Mouse (Mus musculus): ENCODE measurements at regions not wholly inside any gene's neighbourhood (a gene's known extent, or its start where the extent isn't known, plus 50 kb on each side); places are given as distances from the start of the nearest gene placed in this dataset.
"Not testable (repeated sequence)": the region's sequence is repeated elsewhere in the genome, so short reads cannot be mapped to it uniquely, and the experiment has no call there.

DNA sequence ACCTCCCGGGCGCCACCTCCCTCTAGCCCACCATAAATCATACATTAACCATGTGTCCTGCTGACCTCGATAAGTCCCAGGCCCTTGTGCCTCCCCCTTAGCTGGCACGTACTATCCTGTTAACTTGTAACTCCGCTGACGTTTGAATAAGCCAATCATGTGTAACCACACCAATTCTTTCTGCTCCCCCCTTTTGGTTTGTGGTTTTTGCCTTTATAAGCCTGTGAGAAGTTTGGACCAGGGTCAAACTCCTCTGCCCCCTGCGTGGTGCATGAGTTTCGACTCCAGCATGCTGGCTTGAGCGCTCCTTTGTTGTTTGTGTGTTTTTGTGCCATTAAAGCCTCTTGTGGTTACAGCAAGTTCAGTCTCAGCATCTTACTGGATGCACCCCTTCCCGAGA is 138.4 kb upstream of the Samt2 start:
- in situ Hi-C loops (cut with MboI; ENCODE audit: low pct_unique_long_range_greater_than_20kb in 1 of 2, low sequenced_read_pairs in 2 of 2, unreplicated experiment in 1 of 2), result not testable (repeated sequence)

DNA sequence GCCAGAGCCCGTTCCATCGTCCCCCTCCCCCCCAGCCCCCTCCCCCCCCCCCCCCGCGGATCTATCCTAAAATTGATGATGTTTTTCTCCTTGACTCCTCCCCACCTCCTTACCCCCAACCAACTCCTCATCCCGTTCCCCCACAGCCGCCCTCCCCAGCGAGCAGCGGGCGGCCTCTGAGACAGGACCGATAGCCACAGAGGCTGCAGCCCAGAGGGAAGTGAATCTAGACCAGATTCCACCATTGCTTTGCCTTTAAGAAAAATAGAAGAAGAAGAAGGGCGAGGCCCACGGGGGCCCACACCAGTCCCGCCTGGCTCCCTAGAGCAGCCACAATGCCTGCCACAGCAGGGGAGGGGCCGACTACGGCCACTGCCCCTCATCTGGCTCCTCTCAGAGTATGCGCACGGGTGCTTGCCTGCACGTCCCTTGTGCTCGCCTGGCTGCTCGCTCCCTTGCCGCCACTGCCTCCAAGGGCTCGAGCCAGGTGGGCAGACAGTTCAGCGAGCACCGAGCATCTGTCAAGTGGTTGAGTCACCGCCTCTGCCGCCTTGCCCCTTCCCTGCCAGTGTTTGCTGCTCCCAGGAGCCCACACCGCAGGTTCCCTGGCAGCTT is 134.6 kb upstream of the Samt2 start:
- in situ Hi-C loops (cut with MboI; ENCODE audit: low pct_unique_long_range_greater_than_20kb in 1 of 2, low sequenced_read_pairs in 2 of 2, unreplicated experiment in 1 of 2), result no loop called here

DNA sequence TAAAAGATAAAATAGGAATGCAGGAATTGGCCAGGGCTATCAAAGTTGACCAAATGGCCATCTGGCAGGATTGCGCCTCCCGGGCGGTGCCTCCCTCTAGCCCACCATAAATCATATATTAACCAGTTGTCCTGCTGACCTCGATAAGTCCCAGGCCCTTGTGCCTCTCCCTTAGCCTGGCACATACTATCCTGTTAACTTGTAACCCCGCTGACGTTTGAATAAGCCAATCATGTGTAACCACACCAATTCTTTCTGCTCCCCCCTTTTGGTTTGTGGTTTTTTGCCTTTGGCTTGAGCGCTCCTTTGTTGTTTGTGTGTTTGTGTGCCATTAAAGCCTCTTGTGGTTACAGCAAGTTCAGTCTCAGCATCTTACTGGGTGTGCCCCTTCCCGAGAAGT is 133.4 kb upstream of the Samt2 start:
- in situ Hi-C loops (cut with MboI; ENCODE audit: low pct_unique_long_range_greater_than_20kb in 1 of 2, low sequenced_read_pairs in 2 of 2, unreplicated experiment in 1 of 2), result not testable (repeated sequence)

DNA sequence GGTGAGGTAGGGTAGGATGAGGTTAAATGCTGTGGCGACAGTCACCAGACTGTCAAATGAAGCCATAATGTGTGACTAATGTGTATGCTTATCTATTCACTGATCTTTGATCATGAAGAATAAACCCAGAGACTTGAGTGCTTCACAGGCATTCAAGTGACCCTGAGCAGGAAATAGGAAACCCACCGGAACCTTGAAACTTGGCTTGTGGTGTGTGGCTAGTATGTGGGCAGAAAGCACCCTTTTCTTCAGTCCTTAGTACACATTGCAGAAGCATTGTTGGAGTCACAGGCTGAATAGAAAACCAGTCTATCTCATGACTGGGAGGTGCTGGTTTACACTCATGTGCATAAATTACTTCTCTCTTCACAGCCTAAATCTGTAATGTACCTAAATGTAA is 91.4 kb upstream of the Samt2 start:
- in situ Hi-C loops (cut with MboI; ENCODE audit: low pct_unique_long_range_greater_than_20kb in 1 of 2, low sequenced_read_pairs in 2 of 2, unreplicated experiment in 1 of 2), result loop anchor here (10.0 to 25.0 kb wide), 2 partner anchors 1833 to 1846 kb away; no protein-coding TSS in a partner anchor

All from mouse embryonic stem cell (cell line).